Mouse (Mus musculus) adrenal gland, adult 8-10 months (tissue): ENCODE measurements around the gene Trim56. TPM values are rescaled to one million over a fixed set of nuclear protein-coding genes. Genes with fewer than 3 reads are reported as not detected.
"Not testable (repeated sequence)": the region's sequence is repeated elsewhere in the genome, so short reads cannot be mapped to it uniquely, and the experiment has no call there.

Experiments used
- DNase-seq: peaks from one replicate; pipeline ENCODE4 v3.0.0; 2022
- total RNA-seq, 4 experiments: library from RNA; stranded (reverse); gene quantifications; 2 replicates each; pipeline ENCODE4 v1.2.4; 2022

Trim56 gene
- total RNA-seq = 10 to 100 TPM; 44.0 to 57.1 (median 54.0) TPM

DNA sequence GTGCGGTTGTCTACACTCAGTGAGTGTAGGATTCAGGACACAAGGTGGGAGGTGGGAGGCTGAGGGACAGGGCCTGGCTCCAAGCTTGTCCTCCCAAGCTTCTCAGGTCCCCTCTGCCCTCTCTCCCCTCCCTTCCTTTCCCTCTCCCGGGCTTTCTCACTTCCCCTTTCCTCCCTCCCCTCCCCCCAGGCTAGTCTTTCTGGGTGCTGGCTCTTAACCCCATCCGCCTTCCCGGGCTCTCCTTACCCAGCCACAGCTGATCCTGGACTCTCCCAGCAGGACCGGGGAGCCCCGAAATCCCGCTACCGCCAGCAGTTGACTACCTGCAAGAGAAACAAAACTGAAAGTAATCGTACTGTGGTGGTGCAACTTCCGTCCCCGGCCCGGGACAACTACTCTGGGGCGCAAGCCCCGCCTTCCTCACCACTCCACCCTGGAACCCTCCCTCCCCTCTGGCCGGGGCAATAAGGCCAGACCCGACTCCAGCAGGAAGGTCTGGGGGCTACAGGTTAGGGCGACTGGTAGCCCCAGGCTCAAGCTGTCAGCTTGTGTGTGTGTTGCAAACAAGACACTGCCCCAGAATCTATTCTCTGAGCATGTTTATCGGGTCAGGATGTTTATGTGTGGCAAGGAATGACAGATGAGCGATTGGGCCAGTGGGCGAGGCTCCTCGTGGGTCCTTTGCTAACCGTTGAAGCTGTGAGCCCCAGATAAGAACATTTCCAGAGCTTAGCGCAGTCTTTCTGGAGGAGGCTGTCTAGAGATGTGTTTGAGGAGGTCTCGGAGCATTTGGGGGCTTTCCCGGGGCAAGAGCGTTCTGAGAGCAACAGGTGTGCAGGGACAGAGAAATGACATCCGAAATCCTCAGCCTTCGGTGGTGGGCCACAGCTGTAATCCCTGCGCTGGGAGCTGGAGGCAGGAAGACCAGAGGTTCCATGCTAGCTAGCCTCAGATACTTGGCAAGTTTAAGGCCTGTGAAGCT, at the start of gene Trim56:
Gene Trim56, minus strand, starts transcription at position 344 of the 982 bp plus-strand sequence.
- DNase-seq = peak; percentile 80

DNA sequence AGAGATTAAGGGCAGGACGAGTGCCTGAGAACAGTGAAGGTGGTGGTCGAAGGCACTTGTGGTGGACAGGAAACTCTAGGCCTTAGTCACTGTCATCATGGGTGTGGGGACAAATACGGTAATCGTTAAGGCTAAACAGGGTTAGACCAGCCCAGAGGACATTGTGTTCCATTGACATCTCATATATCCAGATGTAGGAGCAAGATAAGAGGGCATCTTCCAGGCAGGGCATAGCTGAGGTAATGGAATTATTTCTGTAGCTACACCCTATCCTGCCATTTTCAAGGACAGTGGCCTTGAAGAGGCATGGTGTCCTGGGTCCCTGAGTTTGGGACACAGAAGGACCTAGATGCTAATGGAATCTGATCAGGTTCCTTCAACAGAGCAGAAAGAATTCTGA, 45.8 kb upstream of the Trim56 start:
- no peak for DNase-seq

DNA sequence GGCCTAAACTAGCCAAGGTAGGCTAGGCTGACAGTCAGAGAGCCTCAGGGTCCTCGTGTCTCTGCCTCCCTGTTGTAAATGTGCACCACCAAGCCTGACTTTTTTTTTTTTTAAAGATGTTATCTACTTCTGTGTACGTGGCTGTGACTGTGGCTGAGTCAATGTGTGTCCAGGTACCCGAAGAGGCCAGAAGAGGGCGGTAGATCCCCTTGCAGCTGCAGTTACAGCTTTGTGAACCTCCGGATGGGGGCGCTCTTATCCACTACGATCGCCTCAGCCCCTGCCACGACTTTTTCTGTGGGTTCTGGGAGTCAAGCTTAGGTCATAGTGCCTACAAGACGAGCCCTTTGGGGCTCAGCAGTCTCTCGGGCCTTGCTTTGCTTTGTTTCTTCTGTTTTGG, 43.5 kb upstream of the Trim56 start:
- DNase-seq = no peak

DNA sequence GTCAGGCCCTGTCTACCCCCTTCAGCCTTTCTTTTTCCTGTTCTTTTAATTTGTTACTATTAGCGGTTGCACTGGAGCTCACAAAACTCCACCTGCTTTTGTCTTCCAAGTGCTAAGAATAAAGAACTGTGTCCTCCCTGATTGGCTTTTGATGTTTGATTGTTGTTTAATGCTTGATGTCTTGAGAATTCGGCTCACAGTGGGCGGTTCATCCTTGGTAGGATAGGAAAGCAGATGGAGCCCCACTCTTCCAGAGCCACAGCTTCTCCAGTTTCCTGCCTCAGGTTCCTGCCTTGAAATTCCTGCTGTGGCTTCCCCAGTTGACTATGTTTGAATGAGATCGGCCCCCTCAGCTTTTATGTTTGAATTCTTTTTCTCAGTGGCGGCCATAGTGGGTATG, 37.3 kb upstream of the Trim56 start:
- DNase-seq = no peak

DNA sequence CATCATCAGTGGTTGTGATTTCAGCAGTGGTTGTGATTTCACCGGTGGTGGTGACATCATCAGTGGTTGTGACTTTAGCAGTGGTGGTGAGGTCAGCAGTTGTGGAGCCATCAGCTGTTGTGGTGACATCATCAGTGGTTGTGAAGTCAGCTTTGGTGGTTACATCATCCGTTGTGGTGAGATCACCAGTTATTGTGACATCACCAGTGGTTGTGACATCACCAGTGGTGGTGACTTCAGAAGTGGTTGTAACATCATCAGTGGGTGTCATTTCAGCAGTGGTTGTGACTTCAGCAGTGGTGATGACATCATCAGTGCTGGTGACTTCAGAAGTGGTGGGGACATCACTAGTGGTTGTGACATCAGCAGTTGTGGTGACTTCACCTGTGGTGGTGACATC, 36.6 kb upstream of the Trim56 start:
- no peak for DNase-seq

DNA sequence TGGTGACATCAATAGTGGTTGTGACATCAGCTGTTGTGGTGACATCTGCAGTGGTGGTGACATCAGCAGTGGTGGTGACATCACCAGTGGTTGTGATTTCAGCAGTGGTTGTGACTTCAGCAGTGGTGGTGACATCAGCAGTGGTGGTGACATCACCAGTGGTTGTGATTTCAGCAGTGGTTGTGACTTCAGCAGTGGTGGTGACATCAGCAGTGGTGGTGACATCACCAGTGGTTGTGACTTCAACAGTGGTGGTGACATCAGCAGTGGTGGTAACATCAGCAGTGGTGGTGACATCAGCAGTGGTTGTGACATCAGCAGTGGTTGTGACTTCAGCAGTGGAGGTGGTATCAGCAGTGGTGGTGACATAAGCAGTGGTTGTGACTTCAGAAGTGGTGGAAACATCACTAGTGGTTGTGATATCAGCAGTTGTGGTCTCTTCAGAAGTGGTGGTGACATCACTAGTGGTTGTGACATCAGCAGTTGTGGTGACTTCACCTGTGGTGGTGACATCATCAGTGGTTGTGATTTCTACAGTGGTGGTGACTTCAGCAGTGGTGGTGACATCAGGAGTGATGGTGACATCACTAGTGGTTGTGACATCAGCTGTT, 33.4 kb upstream of the Trim56 start, which contains the start of gene Muc3:
Gene Muc3, minus strand, starts transcription at position 51 of the 611 bp plus-strand sequence.
- not testable (repeated sequence) for DNase-seq

DNA sequence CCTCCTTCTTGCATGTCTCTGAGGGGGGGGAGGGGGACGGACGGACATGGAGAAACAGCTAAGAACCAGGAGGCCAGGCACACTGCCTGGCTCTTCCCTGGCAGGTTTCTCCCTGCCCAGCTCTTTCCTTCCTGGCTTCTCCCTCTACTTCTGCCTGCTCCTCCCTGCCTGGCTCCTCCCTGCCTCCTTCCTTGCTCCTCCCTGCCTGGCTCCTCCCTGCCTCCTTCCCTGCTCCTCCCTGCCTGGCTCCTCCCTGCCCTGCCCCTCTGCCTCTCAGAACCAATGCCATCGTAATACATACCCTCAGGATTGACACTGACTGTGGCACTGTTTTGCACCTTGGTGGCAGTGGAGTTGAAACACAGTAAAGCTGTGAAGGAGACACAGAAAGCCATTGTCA, 24.8 kb upstream of the Trim56 start:
- no peak for DNase-seq

DNA sequence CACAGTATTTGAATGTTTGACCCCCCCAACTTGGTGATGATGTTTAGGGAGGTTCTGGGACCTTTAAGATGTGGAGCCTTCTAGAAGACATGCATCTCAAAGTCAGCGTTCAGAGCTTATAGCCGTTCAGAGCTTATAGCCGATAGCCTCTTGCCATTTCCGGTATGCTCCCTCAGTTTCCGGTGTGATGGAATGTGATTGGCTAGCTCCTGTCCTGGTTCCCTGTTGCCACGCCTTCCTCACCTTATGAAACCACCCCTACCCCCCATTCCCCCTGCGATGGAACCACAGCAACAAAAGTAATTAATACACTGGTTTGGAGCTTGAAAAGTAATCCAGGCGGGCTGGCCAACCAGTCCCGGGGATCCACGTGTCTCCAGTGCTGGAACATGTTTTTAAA, 23.0 kb upstream of the Trim56 start:
- DNase-seq = no peak

DNA sequence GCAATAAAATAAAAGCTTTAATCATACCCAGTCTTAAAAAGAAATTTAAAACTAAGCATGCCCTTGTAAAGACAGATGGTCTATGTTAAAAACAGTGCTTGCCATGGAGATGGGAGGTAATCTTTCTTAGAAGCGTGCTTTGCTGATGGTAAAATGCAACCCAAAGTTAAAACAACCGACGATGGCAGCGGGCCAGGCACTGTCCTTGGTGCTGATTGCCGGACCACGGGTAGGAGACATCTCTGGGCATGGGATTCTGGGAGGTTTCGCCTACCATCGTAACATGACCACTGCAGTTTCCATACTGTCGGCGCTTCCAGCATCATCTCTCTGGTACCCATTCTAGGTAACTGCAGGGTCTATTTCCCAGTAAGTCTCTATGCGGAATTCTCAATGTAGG, 18.9 kb upstream of the Trim56 start:
- DNase-seq = no peak

DNA sequence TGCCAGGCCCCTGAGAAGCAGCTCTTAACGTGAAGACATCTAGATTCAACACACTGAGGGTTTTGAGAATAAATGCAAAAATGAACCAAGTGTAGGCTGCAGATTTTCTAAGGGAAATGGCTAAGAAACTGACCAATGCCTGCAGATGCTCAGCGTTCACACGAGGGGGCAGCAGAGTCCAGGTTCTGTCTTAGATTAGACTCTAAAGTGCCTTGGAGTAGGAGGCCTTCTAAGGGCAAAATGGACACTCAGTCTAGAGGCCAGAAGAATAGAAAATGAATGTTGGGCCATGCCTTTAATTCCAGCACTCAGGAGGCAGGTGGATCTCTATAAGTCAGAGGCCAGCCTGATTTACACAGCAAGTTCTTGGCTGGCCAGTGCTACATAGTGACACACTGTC, 15.5 kb upstream of the Trim56 start:
- DNase-seq = no peak

DNA sequence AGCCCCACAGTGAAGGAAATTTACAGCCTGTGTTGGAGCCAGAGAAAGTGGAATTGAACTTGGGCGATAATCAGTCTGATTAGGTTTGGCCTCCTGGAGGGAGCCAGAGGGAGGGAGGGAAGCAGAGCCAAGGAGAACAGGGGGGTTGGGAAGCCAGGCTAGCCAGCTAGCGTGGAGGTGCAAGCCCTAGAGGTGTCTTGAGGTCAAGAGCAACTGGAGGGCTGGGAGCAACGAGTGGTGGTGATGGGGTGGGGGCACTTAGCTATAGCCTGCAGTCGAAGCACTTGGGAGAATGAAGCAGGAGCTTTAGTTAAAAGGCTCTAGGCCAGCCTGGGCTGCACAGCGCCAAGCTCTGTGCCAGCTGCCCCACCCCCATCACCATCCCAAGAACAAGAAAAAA, 13.3 kb upstream of the Trim56 start:
- no peak for DNase-seq

DNA sequence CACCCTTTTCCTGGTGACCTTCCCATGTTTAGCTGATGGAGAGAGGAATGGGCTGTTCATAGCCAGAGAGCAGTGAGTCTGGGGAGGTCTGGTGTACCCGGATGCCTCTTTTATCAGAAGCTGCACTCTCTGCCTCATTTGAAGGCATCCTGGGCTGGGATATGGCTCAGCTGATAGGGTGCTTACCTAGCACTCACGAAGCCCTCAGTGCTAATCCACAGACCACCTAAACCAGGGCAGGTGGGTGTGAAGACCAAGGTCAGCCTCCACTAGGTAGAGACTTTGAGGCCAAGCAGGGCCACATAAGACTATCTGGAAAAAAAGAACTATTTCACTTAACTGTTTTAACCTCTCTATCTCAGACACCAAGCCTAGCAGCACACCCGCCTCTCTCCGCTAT, 7.5 kb upstream of the Trim56 start:
- DNase-seq = no peak

DNA sequence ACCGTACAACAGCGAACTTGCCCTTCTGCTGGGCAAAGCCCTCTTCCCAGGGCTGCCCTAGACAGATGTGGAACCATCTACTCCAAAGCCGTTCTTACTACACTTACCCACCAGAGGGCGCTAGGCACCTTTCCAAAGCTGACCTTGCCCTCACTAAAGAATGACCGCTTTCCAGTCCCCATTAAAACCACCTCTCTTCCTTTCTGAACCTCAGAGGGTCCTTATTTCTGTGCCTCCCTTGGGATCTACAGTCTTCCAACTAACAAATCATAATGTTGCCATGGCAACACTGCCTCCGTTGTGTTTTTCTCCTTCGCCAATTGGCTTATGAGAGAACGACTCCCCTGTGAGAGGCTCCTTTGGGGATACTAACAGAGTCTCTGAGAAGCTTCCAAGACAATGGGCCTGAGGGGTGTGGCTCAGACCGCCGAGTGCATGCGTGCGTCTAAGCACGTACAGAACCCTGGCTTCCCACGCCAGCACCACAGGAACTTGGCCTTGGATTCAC, 6.7 kb upstream of the Trim56 start:
- no peak for DNase-seq

DNA sequence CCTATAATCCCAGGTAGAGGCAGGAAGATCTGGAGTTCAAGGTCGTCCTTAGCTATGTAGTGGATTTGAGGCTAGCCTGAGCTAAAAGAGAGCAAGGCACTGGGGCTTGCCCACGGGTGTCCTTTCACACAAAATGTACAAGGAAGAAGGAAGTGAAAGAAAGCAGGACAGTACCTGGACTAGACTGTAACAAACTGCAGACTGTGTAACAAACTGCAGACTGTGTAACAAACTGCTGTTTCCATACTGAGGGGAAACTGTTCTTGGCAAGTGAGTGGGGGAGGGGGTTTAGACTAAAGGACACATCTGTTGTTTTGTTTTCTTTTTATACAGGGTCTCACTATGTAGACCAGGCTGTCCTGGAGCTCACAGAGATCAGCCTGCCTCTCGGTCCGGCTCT, 5.3 kb upstream of the Trim56 start:
- no peak for DNase-seq

DNA sequence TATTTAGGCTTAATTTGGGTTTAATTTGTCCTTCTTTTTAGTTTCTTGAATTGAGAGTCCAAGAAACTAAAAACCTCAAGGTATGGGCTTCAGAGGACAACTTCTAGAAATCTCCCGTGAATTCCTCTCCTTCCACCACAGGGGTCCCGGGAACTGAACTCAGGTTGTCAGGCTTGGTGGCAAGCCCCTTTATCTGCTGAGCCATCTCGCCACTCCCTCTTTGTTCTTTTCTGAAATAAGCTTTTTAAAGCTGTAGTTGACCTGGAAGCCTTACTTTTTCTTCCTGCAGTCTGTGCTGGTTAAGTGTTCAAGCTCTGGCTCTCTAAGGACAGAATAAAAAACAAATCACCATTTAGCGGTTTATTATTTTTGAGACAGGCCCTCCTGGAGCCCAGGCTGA, 2.9 kb upstream of the Trim56 start:
- no peak for DNase-seq

DNA sequence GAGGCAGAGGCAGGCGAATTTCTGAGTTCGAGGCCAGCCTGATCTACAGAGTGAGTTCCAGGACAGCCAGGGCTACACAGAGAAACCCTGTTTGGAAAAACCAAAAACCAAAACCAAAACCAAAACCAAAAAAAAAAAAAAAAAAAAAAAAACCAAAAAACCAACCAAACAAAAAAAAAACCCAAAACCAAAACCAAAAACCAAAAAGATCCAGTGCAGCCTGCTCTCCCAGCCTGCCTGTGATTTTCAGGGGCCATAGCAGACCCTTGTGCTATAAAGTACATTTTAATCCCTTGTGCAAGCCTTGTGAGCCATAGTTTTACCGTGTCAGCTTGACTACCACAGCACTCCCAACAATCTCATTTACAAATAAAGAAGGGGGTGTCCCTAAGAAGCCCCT, 2.0 kb upstream of the Trim56 start:
- DNase-seq = not testable (repeated sequence)

DNA sequence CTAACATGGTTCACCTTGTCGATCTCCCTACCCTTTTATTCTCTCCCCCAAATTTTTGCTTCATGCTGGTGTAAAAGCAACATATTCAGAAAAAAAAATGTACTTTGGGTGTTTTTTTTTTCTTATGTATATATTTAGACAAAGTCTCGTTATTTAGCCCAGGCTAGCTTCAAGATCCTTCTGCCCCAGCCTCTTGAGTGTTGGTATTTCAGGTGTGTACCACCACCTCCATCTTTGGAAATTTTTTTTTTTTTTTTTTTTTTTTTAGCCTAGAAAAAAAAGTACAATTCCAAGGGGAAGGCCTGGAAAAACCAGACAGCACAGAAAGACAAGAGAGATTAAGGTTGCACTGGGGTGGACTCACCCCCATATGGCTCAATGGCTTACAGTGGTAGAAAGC, 978 bp upstream of the Trim56 start:
- no peak for DNase-seq

DNA sequence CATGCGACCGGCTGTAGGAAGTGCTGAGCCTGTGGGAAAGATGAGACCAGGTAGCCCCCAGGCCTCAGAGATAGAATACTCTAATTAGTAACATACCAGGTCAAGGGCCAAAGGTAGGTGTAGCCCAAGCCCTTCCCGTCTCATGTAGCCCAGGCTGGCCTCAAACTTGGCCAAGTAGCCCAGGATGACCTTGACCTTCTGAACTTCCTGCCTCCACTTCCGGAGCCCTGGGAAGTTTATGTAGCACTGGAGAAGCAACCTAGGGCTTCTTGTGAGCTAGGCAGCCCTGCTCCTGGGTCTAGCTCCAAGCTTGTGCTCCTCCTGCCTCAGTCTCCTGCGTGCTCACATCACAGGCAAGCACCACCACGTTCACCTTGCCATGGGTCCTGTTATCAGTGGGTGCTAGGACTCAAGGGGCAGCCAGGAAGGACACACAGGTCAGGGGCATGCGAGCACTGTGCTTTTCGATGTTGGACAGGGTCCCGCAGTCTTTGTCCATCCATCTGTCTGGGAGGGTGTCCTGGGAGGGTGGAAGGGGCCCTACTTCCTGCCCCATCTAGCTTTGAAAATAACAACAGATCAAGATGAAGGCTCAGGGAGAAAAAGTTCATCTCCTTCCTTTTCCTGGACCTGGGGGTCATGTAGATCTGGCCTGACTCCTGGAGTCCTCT, 983 bp downstream of the Trim56 start:
- DNase-seq = no peak

DNA sequence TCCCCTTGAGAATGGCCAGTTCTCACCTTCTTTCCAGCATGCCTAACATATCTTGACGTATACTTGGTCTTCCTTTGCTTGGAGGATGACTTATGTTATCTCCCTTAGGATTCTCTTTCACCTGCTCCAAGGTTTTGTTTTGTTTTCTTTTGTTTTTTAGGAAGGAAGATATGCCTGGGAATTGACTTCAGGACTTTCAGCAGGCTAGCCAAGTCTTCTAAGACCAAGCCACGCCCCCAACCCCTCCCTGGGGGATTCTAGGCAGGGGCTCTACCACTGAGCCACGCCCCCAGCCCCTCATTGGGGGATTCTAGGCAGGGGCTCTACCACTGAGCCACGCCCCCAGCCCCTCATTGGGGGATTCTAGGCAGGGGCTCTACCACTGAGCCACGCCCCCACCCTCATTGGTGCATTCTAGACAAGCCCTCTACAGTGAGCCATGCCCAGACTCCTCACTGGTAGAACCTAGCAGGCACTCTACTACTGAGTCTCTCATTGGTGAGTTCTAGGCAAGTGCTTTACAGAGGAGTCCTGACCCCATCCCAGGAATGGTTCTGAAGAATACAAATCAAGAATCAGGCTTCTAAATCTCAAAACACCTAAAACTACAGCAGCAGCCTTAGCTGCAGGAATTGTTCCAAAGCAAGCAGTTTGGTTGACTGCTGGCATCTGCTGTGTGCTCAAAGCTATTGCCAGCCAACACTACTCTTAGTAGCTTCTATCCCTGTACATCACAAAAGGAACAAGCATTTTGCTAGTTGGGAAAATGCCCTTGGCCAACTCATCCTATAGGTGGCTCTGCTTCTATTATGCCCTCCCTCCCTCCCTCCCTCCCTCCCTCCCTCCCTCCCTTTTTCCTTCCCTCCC, 4.2 kb downstream of the Trim56 start:
- no peak for DNase-seq

DNA sequence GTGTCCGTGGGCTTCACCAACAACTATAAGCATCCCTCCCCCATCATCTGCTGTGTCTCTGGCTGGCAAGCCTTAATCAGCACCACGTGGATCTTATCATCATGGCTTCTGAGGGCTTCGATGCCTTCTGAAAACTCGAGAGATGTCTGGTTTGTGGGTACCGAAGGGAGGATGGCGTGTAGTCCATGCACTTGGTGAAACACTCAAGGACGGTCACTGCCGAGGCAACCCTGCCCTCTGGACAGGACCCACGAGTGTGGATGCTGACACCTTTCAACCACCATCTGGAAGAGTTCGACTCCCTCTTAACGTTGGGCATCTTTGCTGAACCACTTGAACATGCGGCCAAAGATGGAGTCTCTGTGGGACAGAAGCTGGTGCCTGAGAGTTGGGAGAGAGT, 5.1 kb downstream of the Trim56 start:
- DNase-seq = no peak

DNA sequence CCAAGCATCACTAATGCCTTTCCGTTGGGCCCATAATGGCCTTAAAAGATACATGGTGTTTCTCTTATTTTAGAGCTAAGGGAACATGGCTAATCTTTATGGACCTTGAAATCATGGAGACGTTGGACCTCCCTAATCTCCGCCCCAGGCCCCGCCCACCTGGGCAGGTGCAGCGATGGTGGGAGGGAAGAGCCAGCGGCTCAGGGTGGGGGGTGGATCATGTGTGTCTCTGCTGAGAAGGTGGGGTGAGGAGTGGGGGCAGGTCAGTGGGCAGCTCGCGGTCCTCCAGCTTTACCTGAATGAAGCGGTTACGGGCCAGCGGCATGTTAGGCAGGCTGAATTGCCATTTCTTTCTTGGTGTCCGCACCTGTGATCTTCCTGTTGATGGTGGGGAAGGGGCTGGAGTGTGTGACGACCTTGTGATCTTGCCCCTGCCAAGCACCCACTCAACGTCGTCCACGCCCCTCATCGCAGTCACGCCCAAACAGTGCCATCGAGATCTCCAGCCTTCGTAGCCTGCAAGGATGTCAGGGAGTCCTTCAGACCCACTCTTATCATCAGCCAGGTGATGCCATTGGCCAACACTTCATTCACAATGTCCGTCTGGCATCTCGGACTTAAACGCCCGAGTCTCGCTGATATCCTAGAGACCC, 5.9 kb downstream of the Trim56 start:
- no peak for DNase-seq

DNA sequence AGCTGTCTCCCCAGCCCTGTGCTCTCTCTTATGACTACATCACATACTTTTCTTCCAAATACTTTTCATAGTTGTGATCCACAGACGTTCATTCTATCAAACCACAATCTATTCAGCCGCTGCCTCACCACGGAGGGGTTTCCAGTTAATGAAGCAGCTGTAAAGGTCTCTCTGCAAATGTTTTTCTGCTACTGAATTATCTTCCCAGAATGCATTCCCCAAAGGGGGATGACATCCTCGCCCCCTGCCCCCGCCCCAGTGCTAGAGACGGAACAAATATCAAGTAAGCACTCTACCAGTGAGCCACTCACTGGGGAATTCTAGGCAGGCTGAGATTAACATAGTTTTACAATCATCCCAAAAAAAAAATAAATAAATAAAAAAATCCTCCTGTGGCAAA, 7.9 kb downstream of the Trim56 start:
- DNase-seq = no peak
